Mouse (Mus musculus) E14TG2a.4 (cell line): ENCODE results near the gene Smarcc1.
A peak's percentile ranks its signal among the peaks of the same experiment; 100 is the strongest.

ENCODE experiments used
- H3K27me3 ChIP-seq: 2 replicates; pipeline ENCODE4 v1.6.1; 2014; ENCODE audit warnings: low read length, control low read depth; ENCODE audit not compliant: insufficient read depth
- H3K36me3 ChIP-seq: 2 replicates; pipeline ENCODE4 v1.6.1; 2014; ENCODE audit warnings: low read length, control low read depth; ENCODE audit not compliant: insufficient read depth
- H3K4me1 ChIP-seq: replicated peaks from 2 replicates; pipeline ENCODE4 v1.6.1; 2014; ENCODE audit warnings: low read depth, low read length, control low read depth
- H3K4me3 ChIP-seq: replicated peaks from 2 replicates; pipeline ENCODE4 v1.5.1; 2014; ENCODE audit warnings: mild to moderate bottlenecking, low read length
- H3K9me3 ChIP-seq: 2 replicates; pipeline ENCODE4 v1.6.1; 2014; ENCODE audit warnings: low read length, control low read depth
- CTCF ChIP-seq: conservative IDR thresholded peaks from 2 replicates; pipeline ENCODE4 v1.5.1; 2014; ENCODE audit warnings: low read length
- NANOG ChIP-seq: IDR thresholded peaks from 2 replicates; pipeline ENCODE4 v1.6.1; 2014; ENCODE audit warnings: borderline replicate concordance, low read length, mixed read lengths
- POU5F1 ChIP-seq: IDR thresholded peaks from 2 replicates; pipeline ENCODE4 v1.6.1; 2014; ENCODE audit warnings: low read length, borderline replicate concordance

Smarcc1 gene

DNA sequence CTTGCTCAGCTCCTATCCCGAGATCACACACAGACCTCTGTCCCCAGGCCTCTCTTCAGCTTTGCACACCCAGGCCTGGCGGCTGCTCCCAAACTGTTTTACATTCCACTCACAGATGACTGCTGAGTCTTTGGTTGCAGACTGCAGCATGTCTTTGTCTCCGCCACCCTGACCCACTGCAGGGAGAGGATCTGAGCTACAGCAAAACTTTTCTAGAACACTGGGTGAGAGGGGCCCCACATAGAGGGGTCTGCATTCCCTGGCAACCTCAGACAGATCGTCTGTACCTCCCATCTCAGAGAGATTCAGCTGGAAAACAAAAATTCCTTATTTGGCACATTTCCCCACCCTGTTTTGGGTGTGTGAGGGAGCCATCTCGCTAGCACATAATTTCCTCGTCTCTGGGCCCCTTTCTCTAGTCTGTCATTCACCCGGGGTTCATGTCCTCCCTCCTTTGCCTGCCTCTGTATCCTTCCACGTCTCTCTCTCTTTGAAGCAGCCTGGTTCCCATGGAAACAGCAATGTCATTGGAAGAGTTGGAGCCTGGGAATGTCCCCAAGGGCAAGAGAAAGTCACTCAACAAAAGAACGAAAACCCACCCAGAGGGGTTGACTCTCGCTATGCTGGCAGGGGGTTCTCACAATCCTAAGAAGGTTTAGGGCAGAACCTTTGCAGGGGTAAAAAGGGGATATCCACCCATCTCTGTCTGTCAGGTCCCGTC, 132.5 kb downstream of the Smarcc1 start:
- no peaks in the 10 kb centered on the region; the same call in 1 of the 2 replicates for H3K27me3 ChIP-seq
- peak overlapping the region; percentile 54 for H3K4me3 ChIP-seq
- peaks cover 8% of the 10 kb centered on the region for H3K36me3 ChIP-seq
- TF ChIP-seq CTCF = no peak
- TF ChIP-seq NANOG = peak; percentile 66; the same call in 1 of the 2 replicates
- no peak for TF ChIP-seq POU5F1
- peaks cover 58% of the 10 kb centered on the region for H3K4me1 ChIP-seq
- H3K9me3 ChIP-seq = peaks cover 8% of the 10 kb centered on the region

DNA sequence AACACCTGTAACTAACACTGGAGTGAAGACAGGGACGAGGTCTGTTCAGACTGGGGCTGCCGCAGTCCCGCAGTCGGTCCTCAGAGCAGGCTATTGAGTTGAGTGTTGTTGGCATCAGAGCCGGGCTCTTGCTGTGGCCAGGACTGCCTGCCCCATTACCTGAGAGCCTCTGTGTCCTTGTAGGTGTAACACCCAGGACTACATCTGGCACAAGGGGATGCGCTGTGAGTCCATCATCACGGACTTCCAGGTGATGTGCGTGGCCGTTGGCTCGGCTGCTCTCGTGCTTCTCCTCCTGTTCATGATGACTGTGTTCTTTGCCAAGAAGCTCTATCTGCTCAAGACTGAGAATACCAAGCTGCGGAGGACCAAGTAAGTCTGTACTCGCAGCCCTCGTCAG, 133.3 kb downstream of the Smarcc1 start:
- no peaks in the 10 kb centered on the region for H3K27me3 ChIP-seq
- peak overlapping the region; percentile 54 for H3K4me3 ChIP-seq
- peaks cover 16% of the 10 kb centered on the region for H3K36me3 ChIP-seq
- TF ChIP-seq NANOG = no peak
- no peak for TF ChIP-seq CTCF
- TF ChIP-seq POU5F1 = no peak
- H3K9me3 ChIP-seq = peaks cover 16% of the 10 kb centered on the region
- H3K4me1 ChIP-seq = peaks cover 58% of the 10 kb centered on the region

DNA sequence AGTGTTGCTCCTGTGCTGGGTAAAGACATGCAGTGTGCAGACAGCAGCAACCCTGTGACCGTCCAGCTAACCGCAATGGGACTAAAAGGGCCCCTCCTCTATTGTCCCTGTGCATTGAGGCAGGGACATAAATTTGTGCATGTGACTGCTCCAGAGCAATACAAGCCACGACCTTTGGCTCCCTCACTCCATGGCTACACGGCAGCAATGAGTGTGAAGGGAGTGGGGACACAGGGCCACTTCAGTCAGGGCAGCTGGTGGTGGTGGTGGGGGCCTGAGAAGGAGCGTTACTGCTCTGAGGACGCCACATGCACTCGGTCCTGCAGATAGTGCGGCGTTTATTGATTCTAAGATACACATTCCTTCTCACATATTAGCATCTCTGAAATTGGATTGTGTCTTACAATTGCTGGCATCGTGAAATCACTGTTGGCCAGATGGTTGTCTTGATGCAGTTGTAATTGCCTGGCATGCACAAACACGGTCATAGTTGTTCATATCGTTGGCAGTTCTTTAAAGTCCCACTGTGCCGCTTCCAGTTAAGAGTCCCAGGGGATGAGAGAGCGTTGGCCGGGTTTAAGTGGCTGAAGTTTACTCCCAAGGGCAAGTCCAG, 138.0 kb downstream of the Smarcc1 start:
- no peak for TF ChIP-seq NANOG
- TF ChIP-seq CTCF = no peak
- no peak for TF ChIP-seq POU5F1
- H3K4me1 ChIP-seq = peaks cover 29% of the 10 kb centered on the region

DNA sequence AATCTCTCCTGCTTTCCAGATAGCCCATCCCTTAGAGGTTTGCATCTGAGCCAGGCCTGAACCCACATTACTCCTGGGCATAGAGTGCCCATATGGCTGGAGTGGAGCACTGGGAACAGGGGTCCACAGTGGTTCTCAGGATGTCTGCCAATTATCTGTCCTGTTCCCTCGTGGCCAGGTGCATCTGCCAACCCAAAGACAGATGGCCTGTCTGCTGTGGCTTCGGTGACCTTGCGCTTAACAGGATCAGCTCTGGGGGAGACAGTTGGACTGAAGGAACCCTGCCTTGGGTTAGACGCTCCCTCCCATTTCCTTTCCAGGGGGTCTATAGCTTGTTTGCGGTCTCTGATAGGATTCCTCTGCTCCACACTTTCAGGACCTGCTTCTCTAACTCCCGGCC, 141.1 kb downstream of the Smarcc1 start:
- Histone ChIP-seq H3K4me3 (no peak overlapping the region), H3K4me1 (peaks cover 31% of the 10 kb centered on the region), H3K9me3 (peaks cover 12% of the 10 kb centered on the region), H3K27me3 (no peaks in the 10 kb centered on the region), H3K36me3 (peaks cover 22% of the 10 kb centered on the region)
- TF ChIP-seq CTCF = no peak
- no peak for TF ChIP-seq POU5F1
- no peak for TF ChIP-seq NANOG

More for the DNA sequence above, 138.0 kb downstream of the Smarcc1 start:
- Histone ChIP-seq H3K4me3 (no peak overlapping the region), H3K9me3 (peaks cover 18% of the 10 kb centered on the region), H3K27me3 (no peaks in the 10 kb centered on the region), H3K36me3 (peaks cover 26% of the 10 kb centered on the region)

DNA sequence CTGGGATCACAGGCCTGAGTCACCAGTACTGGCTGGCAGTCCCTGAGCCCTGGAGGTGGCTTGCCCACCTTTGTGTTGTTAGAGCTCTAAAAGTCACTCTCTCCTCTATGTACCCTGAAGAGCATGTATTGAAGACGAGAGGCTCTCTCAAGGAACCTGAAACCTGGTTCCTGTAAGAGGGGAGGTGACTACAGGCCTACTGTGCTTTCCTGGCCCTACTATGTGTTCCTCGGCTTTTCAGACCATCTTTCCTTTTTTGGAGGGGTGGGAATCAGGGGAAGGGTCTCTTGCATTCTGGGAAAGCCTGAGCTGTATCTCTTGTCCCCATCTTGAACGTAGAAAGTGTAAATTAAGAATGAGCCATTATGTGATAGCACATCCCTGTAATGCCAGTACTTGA, 141.6 kb downstream of the Smarcc1 start:
- H3K27me3 ChIP-seq = no peaks in the 10 kb centered on the region
- peaks cover 22% of the 10 kb centered on the region for H3K36me3 ChIP-seq
- peaks cover 12% of the 10 kb centered on the region for H3K9me3 ChIP-seq
- H3K4me1 ChIP-seq = peaks cover 31% of the 10 kb centered on the region
- no peak overlapping the region for H3K4me3 ChIP-seq
- TF ChIP-seq POU5F1 = no peak
- no peak for TF ChIP-seq NANOG
- no peak for TF ChIP-seq CTCF

DNA sequence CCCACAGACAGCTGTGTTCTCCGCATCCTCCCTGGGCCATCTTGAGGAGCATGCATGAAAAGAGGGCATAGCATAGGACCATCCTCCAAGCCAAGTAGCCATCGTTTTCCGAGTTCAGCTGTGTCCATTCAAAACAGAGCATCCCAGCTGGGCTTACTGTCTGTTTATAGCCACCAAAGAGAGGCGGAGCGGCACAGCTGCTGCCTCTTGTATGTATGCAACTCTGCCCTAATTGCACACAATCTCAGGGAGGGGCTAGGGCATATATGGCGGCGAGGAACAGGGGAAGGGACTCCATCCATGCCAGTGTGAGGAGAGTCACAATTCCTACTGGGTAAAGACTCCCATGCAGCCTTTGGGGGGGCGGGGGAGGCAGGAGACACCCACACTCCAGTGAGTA, 145.7 kb downstream of the Smarcc1 start:
- Histone ChIP-seq H3K4me3 (no peak overlapping the region), H3K36me3 (peaks cover 10% of the 10 kb centered on the region), H3K27me3 (no peaks in the 10 kb centered on the region; the same call in 1 of the 2 replicates), H3K9me3 (no peaks in the 10 kb centered on the region), H3K4me1 (peaks cover 42% of the 10 kb centered on the region)
- no peak for TF ChIP-seq POU5F1
- no peak for TF ChIP-seq CTCF
- TF ChIP-seq NANOG = no peak

DNA sequence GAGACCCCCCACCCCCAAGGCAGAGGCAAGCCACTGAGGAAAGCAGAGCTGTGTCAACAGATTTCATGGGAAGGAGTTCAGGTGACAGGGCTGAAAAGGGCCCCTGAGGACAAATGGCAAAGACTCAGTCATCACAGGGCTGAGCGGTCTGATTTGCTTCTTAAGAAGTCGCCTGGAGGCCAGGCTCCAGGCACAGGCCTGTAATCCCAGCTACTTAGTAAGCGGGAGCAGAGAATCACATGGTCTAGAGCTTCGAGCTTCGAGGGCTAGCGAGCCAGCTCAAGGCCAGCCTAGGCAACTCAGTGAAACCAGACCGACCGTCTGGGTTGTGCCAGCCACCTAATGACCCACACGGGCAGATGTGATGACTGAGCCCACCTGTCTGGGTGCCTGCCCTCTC, 147.5 kb downstream of the Smarcc1 start:
- no peak overlapping the region for H3K4me3 ChIP-seq
- no peaks in the 10 kb centered on the region; the same call in 1 of the 2 replicates for H3K27me3 ChIP-seq
- peaks cover 43% of the 10 kb centered on the region for H3K4me1 ChIP-seq
- TF ChIP-seq NANOG (no peak), CTCF (no peak), POU5F1 (no peak)
- H3K36me3 ChIP-seq = peaks cover 3% of the 10 kb centered on the region; the same call in 1 of the 2 replicates
- H3K9me3 ChIP-seq = no peaks in the 10 kb centered on the region

DNA sequence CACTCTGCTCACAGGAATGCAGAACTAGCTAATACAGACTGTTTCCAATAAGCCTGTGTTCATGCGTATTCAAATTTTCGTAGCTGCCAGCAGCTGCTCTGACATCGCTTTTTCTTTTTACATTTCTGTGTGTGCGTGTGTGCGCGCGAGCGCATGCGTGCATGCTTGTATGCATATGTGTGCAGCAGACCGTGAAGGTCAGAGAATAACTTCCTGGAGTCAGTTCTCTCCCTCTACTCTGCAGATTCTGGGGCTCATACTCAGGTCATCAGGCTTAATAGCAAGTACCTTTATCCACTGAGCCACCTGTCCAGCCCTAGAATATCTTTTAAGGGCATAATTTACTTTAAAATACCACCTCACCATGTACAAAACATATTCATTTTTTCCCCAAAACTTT, 150.9 kb downstream of the Smarcc1 start:
- Histone ChIP-seq H3K36me3 (no peaks in the 10 kb centered on the region), H3K27me3 (no peaks in the 10 kb centered on the region; the same call in 1 of the 2 replicates), H3K4me1 (peaks cover 32% of the 10 kb centered on the region), H3K9me3 (no peaks in the 10 kb centered on the region), H3K4me3 (no peak overlapping the region)
- no peak for TF ChIP-seq POU5F1
- no peak for TF ChIP-seq CTCF
- TF ChIP-seq NANOG = no peak

DNA sequence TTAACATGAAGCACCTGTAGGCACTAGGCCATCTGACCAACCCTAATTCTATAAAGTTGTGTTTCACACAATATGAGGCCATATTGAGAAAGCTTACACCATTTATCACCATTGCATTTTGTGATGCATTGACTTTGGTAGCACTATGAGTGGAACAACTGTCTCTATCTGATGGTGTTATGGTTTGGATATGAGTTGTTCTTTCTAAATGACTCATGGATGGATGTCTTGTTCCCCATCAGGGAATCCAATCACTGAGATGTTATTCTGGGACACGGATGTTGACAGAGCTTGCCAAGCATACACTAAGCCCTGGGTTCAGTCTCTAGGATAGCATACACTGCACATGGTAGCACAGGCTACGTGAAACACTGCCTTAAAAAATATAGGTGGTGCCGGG, 154.8 kb downstream of the Smarcc1 start:
- H3K4me1 ChIP-seq = peaks cover 26% of the 10 kb centered on the region
- no peak overlapping the region for H3K4me3 ChIP-seq
- no peaks in the 10 kb centered on the region for H3K9me3 ChIP-seq
- no peaks in the 10 kb centered on the region for H3K36me3 ChIP-seq
- no peak for TF ChIP-seq NANOG
- TF ChIP-seq CTCF = no peak
- TF ChIP-seq POU5F1 = no peak
- no peaks in the 10 kb centered on the region for H3K27me3 ChIP-seq
